Mouse (Mus musculus) thymus, adult 2 months (tissue): ENCODE measurements around the gene Prr23a2.

ENCODE experiments used
- CTCF ChIP-seq: fragments of 200-500 bp; IDR thresholded peaks from 2 replicates; pipeline ENCODE4 v1.5.1; 2012; ENCODE audit warnings: mild to moderate bottlenecking, control low read depth, low read length, moderate library complexity, borderline replicate concordance; ENCODE audit not compliant: control insufficient read depth, poor library complexity, insufficient read depth; ENCODE audit errors: extremely low read depth
- POLR2A ChIP-seq: fragments of 200-500 bp; IDR thresholded peaks from 2 replicates; pipeline ENCODE4 v1.6.1; 2012; ENCODE audit warnings: mild to moderate bottlenecking, low read length, control low read depth, moderate library complexity; ENCODE audit not compliant: control insufficient read depth, poor library complexity, insufficient read depth; ENCODE audit errors: extremely low read depth

DNA sequence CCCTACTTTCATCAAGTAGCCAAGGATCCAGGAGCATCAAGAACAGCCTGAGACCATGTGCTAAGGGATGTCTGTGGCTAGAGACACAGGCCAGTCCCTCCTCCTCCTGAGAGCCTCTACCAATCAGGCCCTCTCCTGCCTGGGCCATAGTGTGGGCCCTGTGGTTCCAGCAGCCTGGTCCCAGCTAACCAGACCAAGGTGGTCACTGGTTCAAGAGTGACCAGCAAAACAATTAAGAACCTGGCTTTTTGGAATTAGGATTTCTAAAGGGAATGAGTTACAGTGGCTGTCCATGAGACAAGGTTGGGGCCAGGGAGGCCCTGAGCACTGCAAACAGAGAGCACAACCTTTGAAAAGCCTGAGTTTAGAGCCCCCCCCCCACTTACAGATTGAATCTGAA is 35.2 kb upstream of the Prr23a2 start:
- no peak for TF ChIP-seq CTCF
- TF ChIP-seq POLR2A = no peak
